Mouse (Mus musculus): ENCODE measurements around the gene Ubp1. TPM values are rescaled to one million over a fixed set of nuclear protein-coding genes. Genes with fewer than 3 reads are reported as not detected.

Ubp1 gene
- total RNA-seq, 1 experiment from 2014 or later, result 55.6 TPM

DNA sequence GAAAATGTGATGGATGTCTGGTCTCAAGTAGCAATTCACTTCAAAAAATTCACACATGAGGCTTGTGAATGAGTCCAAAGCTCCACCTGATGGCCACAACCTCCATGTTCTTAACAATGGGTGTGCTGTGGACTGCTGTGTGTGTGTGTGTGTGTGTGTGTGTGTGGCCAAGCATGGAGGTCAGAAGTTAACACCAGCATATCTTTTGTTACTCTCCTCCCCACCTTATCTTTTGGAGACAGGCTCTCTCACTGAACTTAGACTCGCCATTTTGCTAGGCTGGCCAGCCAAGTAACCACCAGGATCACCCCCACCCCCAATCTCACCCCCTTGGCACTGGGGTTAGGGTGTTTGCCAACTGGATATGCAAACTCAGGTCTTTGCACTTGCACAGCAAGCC lies 83.3 kb downstream of the Ubp1 start:
- DNase-seq, result no peak

DNA sequence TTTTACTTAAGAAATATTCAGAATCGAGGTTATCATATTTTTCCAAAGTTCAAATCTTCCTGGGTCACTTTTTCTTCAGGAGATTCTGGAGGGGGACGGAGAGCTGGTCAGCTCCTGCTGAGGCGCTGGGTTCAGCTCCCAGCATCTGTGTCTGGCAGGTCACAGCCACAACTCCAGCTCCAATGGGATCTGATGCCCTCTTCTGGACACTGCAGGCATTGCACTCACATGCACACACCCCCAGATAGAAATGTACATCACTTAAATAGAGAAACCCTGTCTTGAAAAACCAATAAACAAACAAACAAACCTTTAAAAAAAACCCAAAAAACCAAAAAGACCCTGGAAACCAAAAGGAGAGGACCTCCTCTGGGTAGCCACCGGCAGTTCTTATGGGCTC lies 85.0 kb downstream of the Ubp1 start:
- no peak for DNase-seq

DNA sequence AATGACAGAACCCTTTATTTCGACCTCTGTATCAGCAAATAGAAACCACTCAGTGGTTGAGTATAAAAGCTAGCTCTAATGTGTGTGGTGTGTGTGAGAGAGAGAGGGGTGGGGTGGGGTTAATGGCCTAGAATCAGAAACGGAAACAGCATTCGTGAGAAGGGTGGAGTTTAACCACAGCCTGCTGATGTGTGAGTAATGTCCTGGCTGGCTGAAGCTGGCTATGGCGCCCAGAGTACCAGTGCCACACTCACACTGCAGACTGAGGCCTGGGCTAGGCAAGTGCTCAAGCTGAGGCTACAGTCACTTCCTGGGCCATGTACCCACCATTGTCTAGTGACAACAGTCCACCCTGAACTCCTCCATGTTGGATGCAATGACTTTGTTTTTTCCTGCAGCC lies 85.7 kb downstream of the Ubp1 start:
- DNase-seq, result no peak

DNA sequence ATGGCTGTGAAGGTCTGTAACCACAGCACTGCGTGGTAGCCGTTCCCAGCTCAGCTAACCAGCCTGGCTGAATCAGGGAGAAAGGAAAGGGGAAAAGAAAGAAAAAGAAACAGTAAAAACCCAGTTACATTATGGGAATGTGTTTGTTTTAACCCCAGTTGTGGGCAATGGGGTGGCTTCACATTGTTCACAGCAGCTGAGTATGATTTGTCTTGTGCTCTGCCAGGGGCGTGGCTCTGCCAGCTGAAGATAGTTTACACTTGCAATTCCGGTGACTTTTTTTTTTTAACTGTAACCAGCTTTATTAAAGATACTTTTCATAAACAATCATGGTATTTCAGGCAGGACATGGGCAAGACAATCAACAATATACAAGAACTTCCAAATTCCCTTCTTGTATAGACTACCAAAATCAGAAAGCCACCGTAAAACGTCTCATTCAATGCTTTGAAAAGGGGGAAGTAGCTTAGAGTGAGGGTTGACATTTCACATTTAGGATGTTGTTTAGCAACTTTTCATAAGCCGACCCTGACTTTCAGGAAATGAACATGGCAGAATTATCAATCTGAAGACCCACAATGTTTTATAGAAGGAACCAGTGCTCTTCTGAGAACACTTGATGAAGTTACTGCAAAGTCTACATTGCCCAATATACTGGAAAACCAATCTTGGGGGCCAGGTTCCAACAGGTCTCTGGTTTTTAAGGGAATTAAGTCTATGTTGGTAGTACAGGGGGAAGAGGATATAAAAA lies 88.5 kb downstream of the Ubp1 start:
- no peak for DNase-seq

DNA sequence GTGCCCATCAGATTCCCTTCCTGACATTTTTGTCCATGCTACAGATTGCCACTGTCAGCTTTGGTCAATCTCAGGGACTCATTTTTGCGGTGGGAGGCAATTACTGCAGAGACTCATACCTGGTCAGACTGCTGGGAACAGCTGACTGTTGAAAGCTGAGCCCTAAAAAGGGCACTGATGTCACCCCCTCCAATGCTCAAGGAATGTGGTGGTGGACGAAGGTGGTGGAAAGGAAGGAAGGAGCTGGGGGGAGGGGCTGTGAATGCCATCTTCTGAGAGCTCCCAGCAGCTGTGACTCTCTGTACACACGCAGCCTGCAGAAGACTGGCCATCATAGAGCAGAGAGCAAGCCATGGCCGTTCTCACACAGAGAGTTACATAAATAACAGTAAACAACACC lies 91.4 kb downstream of the Ubp1 start:
- DNase-seq, result no peak

DNA sequence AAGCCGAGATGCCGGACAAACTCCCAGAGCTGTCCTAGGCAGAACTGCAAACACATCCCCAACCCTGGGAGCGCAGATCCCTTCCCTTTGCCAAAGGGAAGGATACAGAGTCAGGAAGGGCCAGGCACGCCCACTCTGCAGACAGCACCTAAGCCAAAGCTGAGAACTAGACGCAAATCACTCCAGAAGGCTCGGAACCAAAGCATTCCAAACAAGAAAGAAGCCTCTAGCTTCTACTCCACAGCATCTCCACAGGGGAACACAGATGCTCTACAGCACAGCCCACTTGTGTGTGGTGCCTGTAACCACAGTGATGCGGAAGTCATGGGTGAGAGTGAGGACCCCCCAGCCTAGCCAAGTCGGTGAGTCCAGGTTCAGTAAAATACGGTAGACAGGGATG lies 94.4 kb downstream of the Ubp1 start:
- no peak for DNase-seq

GRCm38 (mm10) chr9:114025846-114026245 lies 95.1 kb downstream of the Ubp1 start:
- no peak for DNase-seq

- DNase-seq, result peak; percentile 83
These were observed 95.7 kb downstream of the Ubp1 start for GRCm38 (mm10) chr9:114026261-114026934.

Other genes with a start within 250 kb of the Ubp1 start
- gene Pdcd6ip, start 222.7 kb upstream of the Ubp1 start, total RNA-seq (2021), result 132 and 139 TPM in 2 replicates
- gene Clasp2, start 189.5 kb upstream of the Ubp1 start, total RNA-seq (2021), result 98.8 and 120 TPM in 2 replicates
- 2.1 and 2.5 TPM in 2 replicates for gene Fbxl2, start 115.3 kb downstream of the Ubp1 start, total RNA-seq (2021)
- gene Susd5, start 126.2 kb downstream of the Ubp1 start, total RNA-seq (2021), result 0.41 and 1.0 TPM in 2 replicates

All from adrenal gland, postnatal 14 days (tissue).